Mouse (Mus musculus) kidney, adult 2 months (tissue): ENCODE data around the gene Ubxn2a. TPM values are rescaled to one million over a fixed set of nuclear protein-coding genes. Genes with fewer than 3 reads are reported as not detected.
"Not testable (repeated sequence)": the region's sequence is repeated elsewhere in the genome, so short reads cannot be mapped to it uniquely, and the experiment has no call there.

Source experiments
- DNase-seq: peaks from one replicate; pipeline ENCODE4 v3.0.0; 2021
- H3K27ac ChIP-seq: fragments of 200-500 bp; 2 replicates; pipeline ENCODE4 v1.5.1; 2012; ENCODE audit warnings: low read depth, low read length, control low read depth, inconsistent platforms; ENCODE audit not compliant: insufficient read depth
- H3K27me3 ChIP-seq: fragments of 200-500 bp; replicated peaks from 2 replicates; pipeline ENCODE4 v1.6.1; 2012; ENCODE audit warnings: mild to moderate bottlenecking, moderate library complexity, low read length, inconsistent platforms; ENCODE audit not compliant: control insufficient read depth, insufficient read depth
- H3K36me3 ChIP-seq: fragments of 200-500 bp; 2 replicates; pipeline ENCODE4 v1.6.1; 2012; ENCODE audit warnings: mild to moderate bottlenecking, moderate library complexity, low read length, inconsistent platforms; ENCODE audit not compliant: control insufficient read depth, insufficient read depth
- H3K4me1 ChIP-seq: fragments of 200-500 bp; 2 replicates; pipeline ENCODE4 v1.6.1; 2011; ENCODE audit warnings: low read length; ENCODE audit not compliant: control insufficient read depth, insufficient read depth
- H3K4me3 ChIP-seq: fragments of 200-500 bp; 2 replicates; pipeline ENCODE4 v1.5.1; 2011; ENCODE audit warnings: mild to moderate bottlenecking, low read depth, low read length, control low read depth; ENCODE audit not compliant: insufficient read depth
- CTCF ChIP-seq: fragments of 200-500 bp; conservative IDR thresholded peaks from 2 replicates; pipeline ENCODE4 v1.5.1; 2011; ENCODE audit warnings: low read depth, mild to moderate bottlenecking, control low read depth, low read length, moderate library complexity, mixed read lengths; ENCODE audit not compliant: insufficient read depth, insufficient read length
- POLR2A ChIP-seq: fragments of 200-500 bp; IDR thresholded peaks from one replicate; pipeline ENCODE4 v1.6.1; 2011; ENCODE audit warnings: low read depth, low read length, control low read depth
- WGBS: fragments of 180-500 bp; shearing (Covaris S2); methylation state at CpG from one replicate; pipeline ENCODE4 v1.1.7; 2018; 5-methylcytosine and 5-hydroxymethylcytosine counted together
- polyA plus RNA-seq: library from polyadenylated mRNA; depleted of rRNA; stranded (reverse); fragments of >200 nt; gene quantifications from 2 replicates; pipeline ENCODE4 v1.2.3, GENCODE M21; 2012

Ubxn2a gene
- polyA plus RNA-seq, 1 experiment: 10.9 TPM

GRCm38 (mm10) chr12:4905946-4906345, 1.6 kb downstream of the Ubxn2a start:
- no peak for DNase-seq
- Histone ChIP-seq H3K4me3 (no peak overlapping the region), H3K27me3 (no peaks in the 10 kb centered on the region), H3K36me3 (peaks cover 1% of the 10 kb centered on the region; the same call in 1 of the 2 replicates), H3K4me1 (peaks cover 4% of the 10 kb centered on the region; the same call in 1 of the 2 replicates), H3K27ac (no peak overlapping the region)
- TF ChIP-seq POLR2A: no peak
- no peak for TF ChIP-seq CTCF
- WGBS: 84% methylated on average over 7 of the region's 7 CpGs

- no peak for TF ChIP-seq CTCF
- no peak for TF ChIP-seq POLR2A
- no peaks in the 10 kb centered on the region for H3K4me1 ChIP-seq
- no peaks in the 10 kb centered on the region for H3K27me3 ChIP-seq
- DNase-seq: no peak
- peaks cover 1% of the 10 kb centered on the region; the same call in 1 of the 2 replicates for H3K36me3 ChIP-seq
- WGBS: 95% methylated on average over 5 of the region's 5 CpGs
- no peak overlapping the region for H3K4me3 ChIP-seq
- no peak overlapping the region for H3K27ac ChIP-seq
Observed at GRCm38 (mm10) chr12:4898024-4898423, 9.5 kb downstream of the Ubxn2a start.

DNA sequence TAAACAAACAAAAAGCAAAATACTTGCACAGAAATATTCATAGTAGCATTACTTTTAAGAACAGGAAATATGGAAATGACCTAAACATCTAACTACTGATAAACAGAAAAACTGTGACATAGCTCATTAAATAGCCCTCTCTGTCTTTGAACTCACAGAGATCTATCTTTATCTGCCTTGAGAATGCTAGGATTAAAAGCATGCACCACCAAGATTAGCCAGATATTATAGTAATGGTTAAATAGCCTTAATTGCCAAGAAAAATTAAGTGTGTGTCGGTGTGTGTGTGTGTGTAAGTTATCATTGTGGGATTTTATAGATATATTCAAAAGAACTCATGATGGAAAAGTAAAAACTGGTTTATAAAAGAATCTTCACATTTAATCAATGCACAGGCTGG, 17.6 kb downstream of the Ubxn2a start:
- Histone ChIP-seq H3K4me1 (no peaks in the 10 kb centered on the region), H3K27me3 (no peaks in the 10 kb centered on the region), H3K36me3 (peaks cover 8% of the 10 kb centered on the region), H3K27ac (no peak overlapping the region), H3K4me3 (no peak overlapping the region)
- no peak for TF ChIP-seq POLR2A
- TF ChIP-seq CTCF: no peak
- WGBS: 98% methylated on average over 1 of the region's 1 CpGs
- DNase-seq: no peak

GRCm38 (mm10) chr12:4889251-4889650, 18.3 kb downstream of the Ubxn2a start:
- no peaks in the 10 kb centered on the region for H3K4me1 ChIP-seq
- TF ChIP-seq CTCF (no peak), POLR2A (no peak)
- no peak overlapping the region for H3K4me3 ChIP-seq
- no peak for DNase-seq
- no peak overlapping the region for H3K27ac ChIP-seq
- no peaks in the 10 kb centered on the region for H3K27me3 ChIP-seq
- peaks cover 8% of the 10 kb centered on the region for H3K36me3 ChIP-seq
- WGBS: 96% methylated on average over 2 of the region's 2 CpGs

DNA sequence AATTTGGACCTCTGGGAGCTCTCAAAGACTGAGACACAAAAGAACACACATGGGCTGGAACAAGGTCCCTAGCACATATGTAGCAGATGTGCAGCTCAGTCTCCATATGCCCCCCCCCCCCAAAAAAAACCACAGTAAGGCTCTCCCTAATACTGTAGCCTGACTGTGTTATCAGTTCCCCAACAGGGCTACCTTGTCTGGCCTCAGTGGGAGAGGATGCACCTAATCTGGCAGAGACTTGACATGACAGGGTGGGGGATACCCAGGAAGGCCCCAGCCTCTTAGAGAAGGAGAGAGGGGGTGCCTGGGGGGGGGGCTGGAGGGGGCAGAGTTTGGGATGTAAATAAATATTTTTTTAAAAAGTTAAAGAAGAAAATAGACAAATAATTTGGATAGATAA, 18.8 kb downstream of the Ubxn2a start:
- H3K4me1 ChIP-seq: no peaks in the 10 kb centered on the region
- no peak overlapping the region for H3K4me3 ChIP-seq
- no peak overlapping the region for H3K27ac ChIP-seq
- TF ChIP-seq POLR2A (no peak), CTCF (no peak)
- peaks cover 8% of the 10 kb centered on the region for H3K36me3 ChIP-seq
- H3K27me3 ChIP-seq: no peaks in the 10 kb centered on the region
- DNase-seq: no peak

DNA sequence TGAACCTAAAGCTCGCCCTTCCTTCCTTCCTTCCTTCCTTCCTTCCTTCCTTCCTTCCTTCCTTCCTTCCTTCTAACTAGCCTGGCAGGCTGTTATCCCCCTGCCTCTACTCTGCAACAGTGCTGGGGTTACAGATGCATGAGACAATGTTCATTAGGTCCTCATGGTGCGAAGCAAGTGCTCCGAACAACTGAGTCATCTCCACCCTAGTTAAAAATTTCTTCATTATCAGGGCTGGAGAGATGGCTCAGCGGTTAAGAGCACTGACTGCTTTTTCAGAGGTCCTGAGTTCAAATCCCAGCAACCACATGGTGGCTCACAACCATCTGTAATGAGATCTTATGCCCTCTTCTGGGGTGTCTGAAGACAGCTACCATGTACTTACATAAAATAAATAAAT, 20.9 kb downstream of the Ubxn2a start:
- H3K27me3 ChIP-seq, H3K4me1 ChIP-seq, H3K36me3 ChIP-seq, H3K4me3 ChIP-seq, H3K27ac ChIP-seq, DNase-seq: not testable (repeated sequence)
- WGBS: 98% methylated on average over 4 of the region's 4 CpGs

DNA sequence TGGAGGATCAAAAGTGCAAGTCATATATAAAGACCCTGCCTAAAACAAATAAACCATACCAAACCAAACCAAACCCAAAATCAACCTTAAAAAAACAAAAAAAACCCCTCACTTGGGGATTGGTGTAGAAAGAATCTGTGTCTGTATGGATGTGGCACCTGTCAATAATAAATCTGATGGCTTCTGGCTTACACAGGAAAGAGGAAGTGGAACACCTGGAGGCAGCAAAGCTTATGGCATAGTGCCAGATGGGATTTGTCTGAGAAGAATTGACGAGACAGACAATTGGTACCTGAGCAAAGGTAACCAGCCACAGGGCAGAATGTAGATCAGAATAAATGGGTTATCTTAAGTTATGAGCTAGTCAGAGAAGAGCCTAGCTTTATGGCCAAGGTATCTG, 22.4 kb downstream of the Ubxn2a start:
- Histone ChIP-seq H3K27me3 (no peaks in the 10 kb centered on the region), H3K36me3 (peaks cover 7% of the 10 kb centered on the region), H3K4me1 (no peaks in the 10 kb centered on the region), H3K4me3 (no peak overlapping the region), H3K27ac (no peak overlapping the region)
- WGBS: 30% methylated on average over 1 of the region's 1 CpGs
- no peak for TF ChIP-seq CTCF
- TF ChIP-seq POLR2A: no peak
- no peak for DNase-seq

- no peaks in the 10 kb centered on the region for H3K4me1 ChIP-seq
- 94% methylated on average over 2 of the region's 2 CpGs for WGBS
- H3K27me3 ChIP-seq: no peaks in the 10 kb centered on the region
- H3K4me3 ChIP-seq: no peak overlapping the region
- H3K36me3 ChIP-seq: peaks cover 5% of the 10 kb centered on the region
- H3K27ac ChIP-seq: no peak overlapping the region
- no peak for DNase-seq
- TF ChIP-seq POLR2A (no peak), CTCF (no peak)
Observed at GRCm38 (mm10) chr12:4882086-4882485, 25.4 kb downstream of the Ubxn2a start.
